Mouse (Mus musculus): ENCODE results near the gene Snx14. TPM values are rescaled to one million over a fixed set of nuclear protein-coding genes. Genes with fewer than 3 reads are reported as not detected.
"Not testable (repeated sequence)": the region's sequence is repeated elsewhere in the genome, so short reads cannot be mapped to it uniquely, and the experiment has no call there.

Snx14 gene
- 25.4 and 29.9 TPM in 2 replicates for polyA plus RNA-seq (2016; fragmentation: Nextera tagmentation; extraction: Ambion mirVana)

DNA sequence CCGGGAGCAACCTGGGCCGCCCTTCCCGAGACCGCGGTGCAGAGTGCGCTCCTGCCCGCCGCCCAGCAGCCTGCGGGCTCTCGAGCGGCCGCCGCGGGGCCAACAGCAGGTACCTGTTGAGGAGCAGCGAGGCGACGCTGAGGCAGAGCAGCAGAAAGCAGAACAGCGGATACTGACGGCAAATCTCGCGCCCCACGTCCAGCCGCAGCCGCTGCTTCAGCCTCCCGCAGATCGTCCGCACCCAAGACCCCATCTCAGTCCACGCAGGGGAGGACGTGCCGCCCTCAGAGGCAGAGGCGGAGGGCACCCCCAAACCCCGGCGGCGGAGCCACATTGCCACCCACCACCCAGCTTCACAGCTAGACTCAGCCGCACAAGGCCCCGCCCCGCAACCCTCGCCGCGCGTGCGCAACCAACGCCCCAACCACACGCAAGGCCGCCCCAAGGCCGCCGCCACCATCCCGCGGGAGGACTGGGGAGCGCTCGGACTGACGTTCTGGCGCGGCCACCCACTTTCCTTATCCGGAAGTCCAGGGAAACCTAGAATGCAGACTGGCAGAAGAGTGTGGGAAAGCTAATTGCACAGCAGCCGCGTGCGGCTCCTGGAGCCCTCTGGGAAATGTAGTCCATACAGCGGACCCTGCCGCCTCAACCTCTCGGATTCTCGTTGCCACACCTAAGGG lies at the start of gene Snx14:
Gene Snx14, minus strand, starts transcription at position 404 of the 683 bp plus-strand sequence.
- peak; percentile 98 for DNase-seq (ENCODE audit: low spot score)
- Histone ChIP-seq H3K4me1 (peaks cover 11% of the 10 kb centered on the region; the same call in 1 of the 2 replicates), H3K9me3 (no peaks in the 10 kb centered on the region), H3K4me3 (peak within 1 kb of the TSS; percentile 80), H3K27ac (peak within 1 kb of the TSS; percentile 90), H3K27me3 (ENCODE audit: insufficient read depth, poor library complexity, severe bottlenecking) (no peaks in the 10 kb centered on the region), H3K36me3 (no peaks in the 10 kb centered on the region)
- WGBS: under 1% methylated on average over 62 of the region's 62 CpGs

DNA sequence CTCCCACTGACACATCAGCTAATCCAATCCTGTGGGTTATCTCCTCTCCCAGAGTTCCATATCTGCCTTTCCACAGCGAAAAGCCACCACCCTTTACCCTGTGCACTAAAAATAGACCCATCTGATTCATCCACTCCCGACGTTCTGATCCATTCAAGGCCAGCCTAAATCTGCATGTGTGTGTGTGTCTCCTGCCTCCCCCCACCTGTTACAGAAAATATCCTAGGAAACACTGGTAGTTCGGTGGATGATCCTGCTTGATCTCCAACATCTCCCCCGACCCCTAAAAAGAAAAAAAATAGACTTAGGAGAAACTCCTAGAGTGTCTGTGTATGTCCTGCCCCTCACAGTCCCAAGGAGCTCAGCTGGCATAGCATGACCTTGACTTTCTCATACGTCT lies 45.8 kb upstream of the Snx14 start:
- no peak for DNase-seq (ENCODE audit: low spot score)
- Histone ChIP-seq H3K36me3 (no peaks in the 10 kb centered on the region), H3K27ac (peak overlapping the region; percentile 99), H3K9me3 (no peaks in the 10 kb centered on the region), H3K27me3 (ENCODE audit: insufficient read depth, poor library complexity, severe bottlenecking) (no peaks in the 10 kb centered on the region), H3K4me1 (peaks cover 20% of the 10 kb centered on the region), H3K4me3 (peak overlapping the region; percentile 98; the same call in 1 of the 2 replicates)
- WGBS: 21% methylated on average over 6 of the region's 6 CpGs

DNA sequence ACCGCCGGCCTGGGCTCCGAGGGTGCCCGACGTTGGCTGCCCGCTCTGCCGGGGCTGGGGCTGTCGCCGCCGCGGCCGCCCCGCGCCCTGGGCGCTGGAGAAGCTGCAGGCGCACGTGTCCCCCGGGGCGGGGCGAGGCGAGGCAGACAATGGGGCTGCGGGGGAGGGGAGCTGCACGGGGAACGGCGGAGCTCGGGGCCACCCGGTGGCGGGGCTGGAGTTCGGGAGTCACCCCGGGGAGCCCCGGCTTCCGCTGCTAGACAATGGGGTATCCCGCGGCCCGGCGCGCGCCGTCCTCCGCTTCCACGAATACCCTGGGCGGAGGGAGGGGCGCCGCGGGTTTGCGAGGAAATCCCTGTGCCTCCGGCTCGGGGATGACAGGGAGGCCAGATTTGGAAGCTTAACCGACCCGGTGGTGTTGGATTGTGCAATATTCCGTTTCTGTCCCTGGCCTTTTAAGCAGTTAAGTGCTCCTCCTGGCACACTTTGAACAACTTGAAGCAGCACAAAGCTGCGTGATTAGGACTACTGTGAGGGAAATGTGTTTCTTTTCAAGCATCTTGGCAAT lies 44.2 kb upstream of the Snx14 start:
- no peak for DNase-seq (ENCODE audit: low spot score)
- Histone ChIP-seq H3K9me3 (no peaks in the 10 kb centered on the region), H3K27ac (peak overlapping the region; percentile 99), H3K36me3 (peaks cover 13% of the 10 kb centered on the region; the same call in 1 of the 2 replicates), H3K4me3 (peak overlapping the region; percentile 98), H3K27me3 (ENCODE audit: insufficient read depth, poor library complexity, severe bottlenecking) (no peaks in the 10 kb centered on the region), H3K4me1 (peaks cover 20% of the 10 kb centered on the region)
- under 1% methylated on average over 44 of the region's 52 CpGs for WGBS

DNA sequence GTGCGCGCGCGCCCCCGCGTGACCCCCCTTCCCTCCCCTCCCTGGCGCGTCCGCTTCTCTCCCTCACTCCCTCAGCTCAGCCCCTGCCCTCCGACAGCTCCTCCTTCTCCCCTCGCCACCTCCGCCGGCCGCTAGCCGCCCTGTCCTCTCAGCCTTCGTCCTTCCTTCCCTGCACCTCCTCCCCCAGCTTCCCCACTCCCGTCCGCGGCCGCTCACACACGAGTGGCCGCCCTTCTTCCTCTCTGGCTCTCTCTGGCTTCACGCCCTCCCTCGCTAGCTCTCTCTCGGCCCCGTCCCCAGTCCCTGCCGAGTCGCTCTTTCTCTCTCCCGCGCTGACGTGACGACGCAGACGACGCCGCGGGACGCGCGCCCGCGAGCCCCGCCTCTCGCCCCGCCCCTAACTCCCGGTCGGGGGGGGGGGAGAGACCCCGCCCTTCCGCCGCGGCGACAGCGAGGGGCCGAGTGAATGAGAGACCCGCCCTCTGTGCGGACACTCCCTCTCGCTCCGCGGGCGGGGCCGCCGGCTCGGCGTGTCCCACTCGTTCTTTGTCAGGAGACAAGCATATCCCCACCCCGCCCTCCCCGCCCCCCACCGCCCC lies 43.6 kb upstream of the Snx14 start, which contains the start of gene Syncrip:
Gene Syncrip, minus strand, starts transcription at position 345 of the 599 bp plus-strand sequence.
- peak within 1 kb of the TSS; percentile 99 for H3K27ac ChIP-seq
- not testable (repeated sequence) for H3K9me3 ChIP-seq; H3K27me3 ChIP-seq (ENCODE audit: insufficient read depth, poor library complexity, severe bottlenecking)
- peaks cover 20% of the 10 kb centered on the region for H3K4me1 ChIP-seq
- H3K4me3 ChIP-seq: peak within 1 kb of the TSS; percentile 98
- H3K36me3 ChIP-seq: peaks cover 19% of the 10 kb centered on the region
- WGBS: under 1% methylated on average over 57 of the region's 68 CpGs
- DNase-seq (ENCODE audit: low spot score): peak; percentile 98

DNA sequence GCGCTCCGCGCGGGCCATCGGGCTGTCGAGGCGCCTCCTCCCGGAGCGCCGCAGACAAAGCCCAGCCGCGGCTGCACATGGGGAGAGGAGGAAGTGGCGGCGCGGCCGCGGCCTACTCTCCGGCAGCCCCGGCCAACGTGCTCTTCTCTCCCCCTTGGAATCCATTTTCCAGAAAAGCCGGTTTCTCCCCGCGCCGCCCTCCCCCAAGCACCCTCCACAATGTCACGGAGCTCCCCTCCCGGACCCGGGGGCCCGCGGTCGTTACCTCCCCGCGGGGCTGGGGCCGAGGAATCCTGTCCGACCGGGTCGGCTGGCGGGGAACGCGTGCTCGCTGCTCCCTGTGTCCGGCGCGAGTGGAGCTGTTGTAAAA lies 43.0 kb upstream of the Snx14 start:
- peaks cover 20% of the 10 kb centered on the region for H3K4me1 ChIP-seq
- no peaks in the 10 kb centered on the region for H3K9me3 ChIP-seq
- H3K36me3 ChIP-seq: peaks cover 24% of the 10 kb centered on the region
- WGBS: under 1% methylated on average over 35 of the region's 43 CpGs
- peak overlapping the region; percentile 99 for H3K27ac ChIP-seq
- DNase-seq (ENCODE audit: low spot score): peak; percentile 75
- peak overlapping the region; percentile 98 for H3K4me3 ChIP-seq
- no peaks in the 10 kb centered on the region for H3K27me3 ChIP-seq (ENCODE audit: insufficient read depth, poor library complexity, severe bottlenecking)

DNA sequence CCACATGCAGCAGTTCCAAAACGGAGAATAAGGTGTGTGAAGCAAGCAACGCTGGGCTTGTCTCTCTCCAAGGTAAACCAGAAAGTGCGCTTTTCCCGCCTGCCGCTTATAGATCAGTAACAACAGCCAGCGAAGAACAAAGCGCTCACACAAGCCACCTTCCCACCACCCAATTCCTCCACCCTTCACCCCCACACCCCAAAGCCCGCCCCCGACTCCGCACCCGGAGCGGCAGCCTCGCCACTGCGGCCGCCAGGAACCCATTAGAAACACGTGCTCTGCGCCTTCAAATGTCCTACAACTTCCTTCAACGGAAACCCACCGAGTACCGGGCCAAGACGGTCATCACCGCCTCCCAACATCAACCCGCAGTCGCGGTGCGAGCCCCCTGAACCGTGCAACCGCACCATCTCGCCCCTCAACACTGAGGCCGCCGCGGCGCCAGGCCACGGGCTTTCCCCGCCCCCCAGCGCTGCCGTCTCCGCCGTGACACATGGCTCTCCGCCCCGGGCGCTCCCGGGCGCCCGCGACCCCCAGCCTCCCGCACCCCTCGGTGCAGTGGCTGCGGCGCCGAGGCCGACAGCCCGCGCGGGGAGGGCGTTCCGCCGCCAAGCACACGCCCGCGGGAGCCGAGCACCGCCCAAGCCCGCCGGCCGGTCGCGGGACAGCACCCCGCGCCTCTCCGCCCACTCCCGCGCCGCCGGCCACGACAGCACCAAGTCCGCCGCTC lies 42.5 kb upstream of the Snx14 start:
- peak overlapping the region; percentile 98 for H3K4me3 ChIP-seq
- WGBS: under 1% methylated on average over 76 of the region's 78 CpGs
- H3K27ac ChIP-seq: peak overlapping the region; percentile 99
- H3K9me3 ChIP-seq: no peaks in the 10 kb centered on the region
- H3K27me3 ChIP-seq (ENCODE audit: insufficient read depth, poor library complexity, severe bottlenecking): no peaks in the 10 kb centered on the region
- H3K36me3 ChIP-seq: peaks cover 28% of the 10 kb centered on the region
- H3K4me1 ChIP-seq: peaks cover 20% of the 10 kb centered on the region
- peak; percentile 75 for DNase-seq (ENCODE audit: low spot score)

DNA sequence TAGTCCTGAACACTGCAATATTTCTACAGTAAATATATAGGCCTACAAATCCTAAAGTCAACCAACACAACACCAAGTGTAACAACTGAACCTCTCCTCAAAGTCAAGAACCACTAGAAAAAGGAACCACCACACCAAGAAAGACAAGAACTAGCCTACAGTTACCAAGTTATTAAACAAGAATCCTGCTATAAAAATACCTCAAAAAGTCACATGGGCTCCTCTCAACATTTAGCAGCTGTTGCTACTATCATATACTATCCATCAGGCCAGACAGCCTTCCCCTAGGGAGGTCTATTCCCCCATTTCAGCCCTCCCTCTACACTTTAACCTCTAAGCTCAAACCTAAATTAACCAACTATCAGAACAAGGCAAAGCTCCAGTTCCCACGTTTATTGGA lies 41.4 kb upstream of the Snx14 start:
- peaks cover 37% of the 10 kb centered on the region for H3K36me3 ChIP-seq
- WGBS: 11% methylated on average over 1 of the region's 1 CpGs
- H3K9me3 ChIP-seq: no peaks in the 10 kb centered on the region
- H3K4me3 ChIP-seq: peak overlapping the region; percentile 98
- no peak for DNase-seq (ENCODE audit: low spot score)
- H3K27ac ChIP-seq: no peak overlapping the region
- H3K27me3 ChIP-seq (ENCODE audit: insufficient read depth, poor library complexity, severe bottlenecking): no peaks in the 10 kb centered on the region
- peaks cover 20% of the 10 kb centered on the region for H3K4me1 ChIP-seq

DNA sequence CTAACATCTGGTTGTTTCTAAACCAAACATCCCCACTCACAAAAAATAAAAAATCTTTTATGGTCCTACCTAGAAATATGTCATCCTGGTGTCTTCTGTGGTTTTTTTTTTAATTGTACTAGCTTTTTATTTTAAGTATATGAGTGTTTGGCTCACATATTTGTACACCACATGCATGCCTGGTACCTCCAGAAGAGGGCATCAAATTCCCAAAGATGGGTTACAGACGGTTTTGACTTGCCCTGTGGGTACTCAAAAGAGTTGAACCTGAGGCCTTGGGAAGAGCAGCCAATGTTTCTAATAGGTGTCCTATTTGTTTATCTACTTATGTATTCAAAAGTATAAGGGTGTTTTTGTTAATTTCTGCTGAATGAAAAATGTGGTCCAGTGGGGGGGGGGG lies 37.4 kb upstream of the Snx14 start:
- WGBS: 62% methylated on average over 1 of the region's 1 CpGs
- Histone ChIP-seq H3K27me3 (ENCODE audit: insufficient read depth, poor library complexity, severe bottlenecking) (no peaks in the 10 kb centered on the region), H3K4me3 (no peak overlapping the region), H3K4me1 (peaks cover 5% of the 10 kb centered on the region; the same call in 1 of the 2 replicates), H3K9me3 (no peaks in the 10 kb centered on the region), H3K27ac (no peak overlapping the region), H3K36me3 (peaks cover 77% of the 10 kb centered on the region)
- DNase-seq (ENCODE audit: low spot score): no peak

DNA sequence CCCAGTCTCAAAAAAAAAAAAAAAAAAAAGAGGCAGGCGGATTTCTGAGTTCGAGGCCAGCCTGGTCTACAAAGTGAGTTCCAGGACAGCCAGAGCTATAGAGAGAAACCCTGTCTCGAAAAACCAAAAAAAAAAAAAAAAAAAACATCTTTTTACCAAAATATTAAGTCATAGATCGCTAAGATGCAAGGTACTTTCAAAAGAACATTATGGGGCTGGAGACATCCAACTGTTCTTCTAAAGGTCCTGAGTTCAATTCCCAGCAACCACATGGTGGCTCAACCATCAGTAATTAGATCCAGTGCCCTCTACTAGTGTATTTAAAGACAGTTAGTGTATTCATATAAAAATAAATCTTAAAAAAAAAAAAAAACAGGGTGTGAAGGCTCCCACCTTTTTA lies 22.3 kb upstream of the Snx14 start:
- not testable (repeated sequence) for H3K4me1 ChIP-seq; H3K9me3 ChIP-seq; H3K27me3 ChIP-seq (ENCODE audit: insufficient read depth, poor library complexity, severe bottlenecking); H3K4me3 ChIP-seq; H3K27ac ChIP-seq; DNase-seq (ENCODE audit: low spot score)
- peaks cover 90% of the 10 kb centered on the region for H3K36me3 ChIP-seq
- 84% methylated on average over 4 of the region's 4 CpGs for WGBS

DNA sequence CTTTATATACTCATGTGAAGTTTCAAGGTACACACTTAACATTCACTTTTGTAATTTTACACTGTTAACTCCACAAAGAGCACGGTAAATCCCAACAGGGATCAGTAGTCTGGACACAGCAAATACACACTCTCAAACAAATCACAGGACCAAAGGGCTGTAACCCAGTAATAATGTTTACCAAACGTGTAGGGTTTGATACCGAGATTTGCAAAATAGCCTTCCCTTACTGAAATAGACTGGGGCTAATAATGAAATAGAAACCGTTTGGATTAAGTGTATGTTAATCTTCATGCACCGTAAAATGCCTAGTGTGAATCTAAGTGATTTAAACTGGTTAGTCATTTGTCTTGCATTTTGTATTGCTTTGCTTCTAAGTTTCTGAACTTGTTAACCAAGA lies 1.2 kb upstream of the Snx14 start:
- no peak overlapping the region for H3K27ac ChIP-seq
- peaks cover 11% of the 10 kb centered on the region; the same call in 1 of the 2 replicates for H3K4me1 ChIP-seq
- 39% methylated on average over 5 of the region's 5 CpGs for WGBS
- no peaks in the 10 kb centered on the region for H3K27me3 ChIP-seq (ENCODE audit: insufficient read depth, poor library complexity, severe bottlenecking)
- no peak for DNase-seq (ENCODE audit: low spot score)
- no peaks in the 10 kb centered on the region for H3K9me3 ChIP-seq
- peak overlapping the region; percentile 80 for H3K4me3 ChIP-seq
- H3K36me3 ChIP-seq: peaks cover 5% of the 10 kb centered on the region; the same call in 1 of the 2 replicates

DNA sequence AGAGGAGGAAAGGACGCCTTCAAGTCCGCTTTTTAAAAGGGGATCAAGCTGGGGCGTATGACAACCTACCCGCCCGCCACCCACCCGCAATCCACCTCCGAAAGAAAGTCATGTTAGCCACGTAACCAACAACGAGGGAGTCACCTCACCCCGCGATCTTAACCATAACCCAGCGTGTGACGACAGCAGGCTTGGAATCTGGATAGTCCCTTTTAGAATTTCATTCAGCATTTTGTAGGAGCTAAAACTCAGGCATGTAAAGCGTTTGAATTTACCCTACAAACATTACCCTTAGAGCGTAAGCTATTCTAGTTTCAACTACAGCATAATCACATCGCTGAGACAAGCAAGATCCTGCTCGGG lies 461 bp upstream of the Snx14 start:
- no peaks in the 10 kb centered on the region for H3K27me3 ChIP-seq (ENCODE audit: insufficient read depth, poor library complexity, severe bottlenecking)
- peak overlapping the region; percentile 80 for H3K4me3 ChIP-seq
- no peaks in the 10 kb centered on the region for H3K9me3 ChIP-seq
- peak overlapping the region; percentile 90 for H3K27ac ChIP-seq
- DNase-seq (ENCODE audit: low spot score): no peak
- peaks cover 11% of the 10 kb centered on the region; the same call in 1 of the 2 replicates for H3K4me1 ChIP-seq
- H3K36me3 ChIP-seq: no peaks in the 10 kb centered on the region
- 1% methylated on average over 17 of the region's 17 CpGs for WGBS

DNA sequence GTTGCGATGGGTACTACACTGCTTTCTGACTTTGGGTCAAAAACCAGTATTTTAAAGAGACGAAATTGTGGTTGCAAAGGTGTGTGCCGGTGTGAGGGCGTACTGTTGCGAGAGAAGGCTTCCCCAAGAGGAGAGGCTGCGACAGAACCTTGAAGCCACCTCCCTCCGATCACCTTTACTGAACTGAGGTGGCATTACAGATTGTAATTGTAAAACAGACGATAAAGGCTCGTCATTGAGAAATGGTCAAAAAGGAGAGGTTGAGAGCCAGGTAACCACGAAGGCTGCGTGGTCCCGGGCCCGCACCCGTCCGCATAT lies 562 bp downstream of the Snx14 start:
- H3K36me3 ChIP-seq: no peaks in the 10 kb centered on the region
- no peaks in the 10 kb centered on the region for H3K9me3 ChIP-seq
- peaks cover 11% of the 10 kb centered on the region; the same call in 1 of the 2 replicates for H3K4me1 ChIP-seq
- no peaks in the 10 kb centered on the region for H3K27me3 ChIP-seq (ENCODE audit: insufficient read depth, poor library complexity, severe bottlenecking)
- DNase-seq (ENCODE audit: low spot score): no peak
- 2% methylated on average over 15 of the region's 15 CpGs for WGBS
- peak overlapping the region; percentile 80 for H3K4me3 ChIP-seq
- H3K27ac ChIP-seq: peak overlapping the region; percentile 90
